Mouse (Mus musculus) lung, embryonic 15.5 days (tissue): ENCODE measurements around the gene Otx1. TPM values are rescaled to one million over a fixed set of nuclear protein-coding genes. Genes with fewer than 3 reads are reported as not detected.

Experiments
- ATAC-seq: fragments of 200-750 bp; cut with Nextera tagmentation; 2 replicates; pipeline ENCODE4 v1.8.0; 2017; ENCODE audit warnings: moderate number of reproducible peaks, borderline replicate concordance; ENCODE audit not compliant: low FRiP score, low TSS enrichment; ENCODE audit errors: extremely low read depth
- H3K27ac ChIP-seq: fragments of 300-500 bp; sonication (generic); 2 replicates; pipeline ENCODE4 v1.5.1; 2015; ENCODE audit warnings: moderate library complexity, mild to moderate bottlenecking, inconsistent platforms
- H3K27me3 ChIP-seq: fragments of 300-500 bp; sonication (generic); 2 replicates; pipeline ENCODE4 v1.6.1; 2015; ENCODE audit warnings: inconsistent platforms
- H3K36me3 ChIP-seq: fragments of 300-500 bp; sonication (generic); 2 replicates; pipeline ENCODE4 v1.6.1; 2015; ENCODE audit warnings: inconsistent platforms
- H3K4me1 ChIP-seq: fragments of 300-500 bp; sonication (generic); 2 replicates; pipeline ENCODE4 v1.6.1; 2015; ENCODE audit warnings: inconsistent platforms
- H3K4me2 ChIP-seq: fragments of 300-500 bp; sonication (generic); 2 replicates; pipeline ENCODE4 v1.6.1; 2015; ENCODE audit warnings: inconsistent platforms, mild to moderate bottlenecking, moderate library complexity
- H3K4me3 ChIP-seq: fragments of 300-500 bp; sonication (generic); 2 replicates; pipeline ENCODE4 v1.5.1; 2015; ENCODE audit warnings: mild to moderate bottlenecking, inconsistent platforms
- H3K9ac ChIP-seq: fragments of 300-500 bp; sonication (generic); 2 replicates; pipeline ENCODE4 v1.6.1; 2015; ENCODE audit warnings: inconsistent platforms
- H3K9me3 ChIP-seq: fragments of 300-500 bp; sonication (generic); 2 replicates; pipeline ENCODE4 v1.6.1; 2016; ENCODE audit warnings: inconsistent platforms
- WGBS: fragments of 180-500 bp; shearing (Covaris S2); methylation state at CpG from one replicate; pipeline ENCODE4 v1.1.7; 2015; 5-methylcytosine and 5-hydroxymethylcytosine counted together
- polyA plus RNA-seq: library from polyadenylated mRNA; unstranded; fragments of >200 nt; fragmentation: Nextera tagmentation; extraction: Ambion mirVana; gene quantifications from 2 replicates; pipeline ENCODE4 v1.2.1, GENCODE M21; 2015

Otx1 gene
- polyA plus RNA-seq, 1 experiment from 2014 or later: 0.25 TPM

GRCm38 (mm10) chr11:21974005-21974531 is 28.6 kb downstream of the Otx1 start:
- WGBS: 70% methylated on average over 5 of the region's 5 CpGs
- no peak for ATAC-seq

GRCm38 (mm10) chr11:21973597-21973996 is 29.1 kb downstream of the Otx1 start:
- no peak for ATAC-seq
- Histone ChIP-seq H3K4me1 (no peaks in the 10 kb centered on the region), H3K4me3 (no peak overlapping the region), H3K9me3 (no peaks in the 10 kb centered on the region), H3K4me2 (no peak overlapping the region), H3K9ac (no peak overlapping the region), H3K27me3 (no peaks in the 10 kb centered on the region), H3K27ac (no peak overlapping the region), H3K36me3 (no peaks in the 10 kb centered on the region)
- WGBS: 51% methylated on average over 3 of the region's 3 CpGs

More at GRCm38 (mm10) chr11:21974005-21974531, 28.6 kb downstream of the Otx1 start:
- no peaks in the 10 kb centered on the region for H3K4me1 ChIP-seq
- no peak overlapping the region for H3K27ac ChIP-seq
- no peak overlapping the region for H3K4me2 ChIP-seq
- H3K36me3 ChIP-seq: no peaks in the 10 kb centered on the region
- H3K9me3 ChIP-seq: no peaks in the 10 kb centered on the region
- no peak overlapping the region for H3K9ac ChIP-seq
- H3K27me3 ChIP-seq: no peaks in the 10 kb centered on the region
- H3K4me3 ChIP-seq: no peak overlapping the region

GRCm38 (mm10) chr11:21968922-21969321 is 33.8 kb downstream of the Otx1 start:
- Histone ChIP-seq H3K4me2 (no peak overlapping the region), H3K9me3 (no peaks in the 10 kb centered on the region), H3K36me3 (no peaks in the 10 kb centered on the region), H3K4me1 (no peaks in the 10 kb centered on the region), H3K4me3 (no peak overlapping the region), H3K9ac (no peak overlapping the region), H3K27me3 (no peaks in the 10 kb centered on the region), H3K27ac (no peak overlapping the region)
- ATAC-seq: no peak
- WGBS: 89% methylated on average over 3 of the region's 3 CpGs

- H3K27me3 ChIP-seq: no peaks in the 10 kb centered on the region
- WGBS: 86% methylated on average over 7 of the region's 7 CpGs
- H3K4me1 ChIP-seq: no peaks in the 10 kb centered on the region
- no peak overlapping the region for H3K9ac ChIP-seq
- no peak for ATAC-seq
- no peak overlapping the region for H3K27ac ChIP-seq
- no peaks in the 10 kb centered on the region for H3K9me3 ChIP-seq
- no peak overlapping the region for H3K4me3 ChIP-seq
- H3K36me3 ChIP-seq: no peaks in the 10 kb centered on the region
- H3K4me2 ChIP-seq: no peak overlapping the region
Observed at GRCm38 (mm10) chr11:21955167-21955566, 47.5 kb downstream of the Otx1 start.

GRCm38 (mm10) chr11:21951657-21952237 is 51.0 kb downstream of the Otx1 start:
- H3K4me1 ChIP-seq: no peaks in the 10 kb centered on the region
- H3K36me3 ChIP-seq: no peaks in the 10 kb centered on the region
- no peak overlapping the region for H3K9ac ChIP-seq
- no peaks in the 10 kb centered on the region for H3K27me3 ChIP-seq
- H3K27ac ChIP-seq: no peak overlapping the region
- no peaks in the 10 kb centered on the region for H3K9me3 ChIP-seq
- 85% methylated on average over 2 of the region's 2 CpGs for whole genome bisulfite sequencing
- no peak overlapping the region for H3K4me3 ChIP-seq
- no peak for ATAC-seq
- H3K4me2 ChIP-seq: no peak overlapping the region

GRCm38 (mm10) chr11:21950094-21950493 is 52.6 kb downstream of the Otx1 start:
- Histone ChIP-seq H3K27me3 (no peaks in the 10 kb centered on the region), H3K9me3 (no peaks in the 10 kb centered on the region), H3K9ac (no peak overlapping the region), H3K36me3 (no peaks in the 10 kb centered on the region), H3K4me1 (no peaks in the 10 kb centered on the region), H3K4me2 (no peak overlapping the region), H3K4me3 (no peak overlapping the region), H3K27ac (no peak overlapping the region)
- no peak for ATAC-seq
